Mouse (Mus musculus): ENCODE data around the gene Dnajc6. TPM values are rescaled to one million over a fixed set of nuclear protein-coding genes. Genes with fewer than 3 reads are reported as not detected.

Gene Dnajc6
- polyA plus RNA-seq, 1 experiment from 2014 or later, result 0.78 TPM

GRCm38 (mm10) chr4:101635596-101635995, 139.1 kb downstream of the Dnajc6 start:
- Histone ChIP-seq H3K4me3 (ENCODE audit: low read length) (no peak overlapping the region), H3K9ac (ENCODE audit: low read length) (no peak overlapping the region), H3K4me1 (replicated peaks; ENCODE audit: control insufficient read depth, insufficient read depth, low read length) (no peaks in the 10 kb centered on the region), H3K9me3 (ENCODE audit: control insufficient read depth, low read length) (no peaks in the 10 kb centered on the region), H3K36me3 (ENCODE audit: control insufficient read depth, insufficient read depth, low read length) (no peaks in the 10 kb centered on the region), H3K27me3 (ENCODE audit: control insufficient read depth, insufficient read depth, low read depth, low read length) (no peaks in the 10 kb centered on the region), H3K27ac (ENCODE audit: low read length) (no peak overlapping the region), H3K4me2 (ENCODE audit: low read depth, low read length) (no peak overlapping the region)
- 40% methylated on average over 2 of the region's 2 CpGs for WGBS
- no peak for ATAC-seq (ENCODE audit: low read depth)

GRCm38 (mm10) chr4:101637472-101637871, 141.0 kb downstream of the Dnajc6 start:
- no peak for ATAC-seq (ENCODE audit: low read depth)
- 92% methylated on average over 1 of the region's 1 CpGs for WGBS

DNA sequence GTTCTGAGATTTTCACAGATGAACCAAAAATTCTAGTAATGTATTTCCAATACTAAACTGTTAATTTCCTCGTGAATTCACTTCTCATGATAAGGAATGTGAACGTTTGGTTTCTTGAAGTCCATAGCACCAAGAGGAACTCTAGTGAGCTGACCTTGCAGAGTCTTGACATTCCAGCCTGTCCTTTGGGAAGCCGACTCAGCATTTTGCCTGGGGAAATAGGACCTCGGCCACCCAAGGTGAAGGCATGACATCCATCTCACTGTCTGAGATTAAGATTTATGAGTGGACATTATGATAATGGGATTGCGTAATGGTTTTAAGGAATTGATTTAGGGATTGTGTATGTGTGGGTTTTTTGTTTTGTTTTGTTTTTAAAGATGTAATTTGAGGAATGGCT, 144.2 kb downstream of the Dnajc6 start:
- Histone ChIP-seq H3K9me3 (ENCODE audit: control insufficient read depth, low read length) (no peaks in the 10 kb centered on the region), H3K36me3 (ENCODE audit: control insufficient read depth, insufficient read depth, low read length) (no peaks in the 10 kb centered on the region), H3K4me3 (ENCODE audit: low read length) (no peak overlapping the region), H3K27me3 (ENCODE audit: control insufficient read depth, insufficient read depth, low read depth, low read length) (no peaks in the 10 kb centered on the region), H3K9ac (ENCODE audit: low read length) (no peak overlapping the region), H3K27ac (ENCODE audit: low read length) (no peak overlapping the region), H3K4me1 (replicated peaks; ENCODE audit: control insufficient read depth, insufficient read depth, low read length) (no peaks in the 10 kb centered on the region), H3K4me2 (ENCODE audit: low read depth, low read length) (no peak overlapping the region)
- WGBS, result 54% methylated on average over 5 of the region's 5 CpGs
- ATAC-seq (ENCODE audit: low read depth), result no peak

More at GRCm38 (mm10) chr4:101637472-101637871, 141.0 kb downstream of the Dnajc6 start:
- Histone ChIP-seq H3K36me3 (ENCODE audit: control insufficient read depth, insufficient read depth, low read length) (no peaks in the 10 kb centered on the region), H3K9ac (ENCODE audit: low read length) (no peak overlapping the region), H3K27ac (ENCODE audit: low read length) (no peak overlapping the region), H3K4me3 (ENCODE audit: low read length) (no peak overlapping the region), H3K4me2 (ENCODE audit: low read depth, low read length) (no peak overlapping the region), H3K27me3 (ENCODE audit: control insufficient read depth, insufficient read depth, low read depth, low read length) (no peaks in the 10 kb centered on the region), H3K4me1 (replicated peaks; ENCODE audit: control insufficient read depth, insufficient read depth, low read length) (no peaks in the 10 kb centered on the region), H3K9me3 (ENCODE audit: control insufficient read depth, low read length) (no peaks in the 10 kb centered on the region)

DNA sequence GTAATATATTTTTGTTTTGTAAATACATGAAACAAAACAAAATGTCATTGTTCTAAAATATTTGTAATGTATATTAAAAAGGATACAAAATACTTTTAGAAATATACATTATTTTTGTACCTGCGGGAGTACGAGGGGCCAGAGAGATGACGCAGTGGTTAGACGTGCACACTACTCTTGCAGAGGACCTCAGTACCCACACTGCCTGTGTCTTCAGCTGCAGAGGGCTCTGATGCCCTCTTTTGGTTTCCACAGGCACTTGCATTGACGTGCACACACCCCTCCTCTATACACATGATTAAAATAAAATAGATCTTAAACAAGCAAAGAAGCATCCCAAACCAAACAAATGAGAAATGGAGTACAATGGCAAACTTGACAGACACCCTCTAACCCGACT, 146.3 kb downstream of the Dnajc6 start:
- no peak for ATAC-seq (ENCODE audit: low read depth)
- no peaks in the 10 kb centered on the region; the same call in 1 of the 2 replicates for H3K4me1 ChIP-seq (replicated peaks; ENCODE audit: control insufficient read depth, insufficient read depth, low read length)

DNA sequence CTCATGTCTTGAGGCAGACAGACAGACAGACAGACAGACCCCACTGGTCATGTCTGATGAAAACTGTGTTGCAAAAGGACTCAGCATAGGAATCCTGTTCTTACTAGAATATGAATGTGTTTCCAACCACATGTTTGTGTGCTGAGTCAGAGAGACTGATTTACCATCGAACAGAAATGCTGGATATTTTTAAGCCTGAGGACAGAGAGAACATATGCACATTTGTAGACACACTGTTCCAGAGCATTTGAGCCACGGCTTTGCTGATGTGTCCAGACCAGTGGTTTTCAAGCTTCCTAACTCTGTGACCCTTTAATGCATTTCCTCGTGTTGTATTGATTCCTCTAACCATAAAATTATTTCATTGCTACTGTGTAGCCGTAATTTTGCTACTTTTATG, 146.8 kb downstream of the Dnajc6 start:
- H3K27ac ChIP-seq (ENCODE audit: low read length), result no peak overlapping the region
- no peak overlapping the region for H3K9ac ChIP-seq (ENCODE audit: low read length)
- H3K36me3 ChIP-seq (ENCODE audit: control insufficient read depth, insufficient read depth, low read length), result no peaks in the 10 kb centered on the region
- no peak overlapping the region for H3K4me3 ChIP-seq (ENCODE audit: low read length)
- no peaks in the 10 kb centered on the region; the same call in 1 of the 2 replicates for H3K4me1 ChIP-seq (replicated peaks; ENCODE audit: control insufficient read depth, insufficient read depth, low read length)
- H3K9me3 ChIP-seq (ENCODE audit: control insufficient read depth, low read length), result no peaks in the 10 kb centered on the region
- WGBS, result 67% methylated on average over 4 of the region's 4 CpGs
- no peak overlapping the region for H3K4me2 ChIP-seq (ENCODE audit: low read depth, low read length)
- H3K27me3 ChIP-seq (ENCODE audit: control insufficient read depth, insufficient read depth, low read depth, low read length), result no peaks in the 10 kb centered on the region
- no peak for ATAC-seq (ENCODE audit: low read depth)

More for the DNA sequence above, 146.3 kb downstream of the Dnajc6 start:
- no peaks in the 10 kb centered on the region for H3K27me3 ChIP-seq (ENCODE audit: control insufficient read depth, insufficient read depth, low read depth, low read length)
- H3K27ac ChIP-seq (ENCODE audit: low read length), result no peak overlapping the region
- no peaks in the 10 kb centered on the region for H3K36me3 ChIP-seq (ENCODE audit: control insufficient read depth, insufficient read depth, low read length)
- WGBS, result 76% methylated on average over 6 of the region's 6 CpGs
- H3K9me3 ChIP-seq (ENCODE audit: control insufficient read depth, low read length), result no peaks in the 10 kb centered on the region
- H3K4me2 ChIP-seq (ENCODE audit: low read depth, low read length), result no peak overlapping the region
- H3K9ac ChIP-seq (ENCODE audit: low read length), result no peak overlapping the region
- H3K4me3 ChIP-seq (ENCODE audit: low read length), result no peak overlapping the region

DNA sequence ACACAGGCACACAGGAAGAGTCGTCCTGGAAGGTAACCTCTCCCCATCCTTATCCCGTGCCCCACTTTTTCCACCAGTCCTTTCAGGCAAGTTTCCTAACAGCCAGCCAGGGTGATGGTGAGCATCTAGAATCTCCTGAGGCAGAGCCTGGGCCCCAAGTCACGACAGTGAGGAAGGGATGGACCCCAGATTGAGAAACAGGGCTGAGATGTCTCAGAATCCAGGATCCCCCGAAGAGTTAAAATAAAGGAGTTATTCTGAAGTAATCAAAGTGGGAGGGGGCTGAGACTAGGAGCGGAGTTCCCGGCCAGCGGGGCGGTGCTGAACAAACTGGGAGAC, 150.4 kb downstream of the Dnajc6 start:
- Histone ChIP-seq H3K27ac (ENCODE audit: low read length) (peak overlapping the region; percentile 85), H3K9me3 (ENCODE audit: control insufficient read depth, low read length) (no peaks in the 10 kb centered on the region), H3K36me3 (ENCODE audit: control insufficient read depth, insufficient read depth, low read length) (no peaks in the 10 kb centered on the region), H3K4me1 (replicated peaks; ENCODE audit: control insufficient read depth, insufficient read depth, low read length) (peaks cover 12% of the 10 kb centered on the region), H3K27me3 (ENCODE audit: control insufficient read depth, insufficient read depth, low read depth, low read length) (no peaks in the 10 kb centered on the region), H3K4me2 (ENCODE audit: low read depth, low read length) (peak overlapping the region; percentile 84), H3K4me3 (ENCODE audit: low read length) (peak overlapping the region; percentile 89), H3K9ac (ENCODE audit: low read length) (peak overlapping the region; percentile 88)
- peak; percentile 9 for ATAC-seq (ENCODE audit: low read depth)
- under 1% methylated on average over 8 of the region's 8 CpGs for WGBS

- H3K9me3 ChIP-seq (ENCODE audit: control insufficient read depth, low read length), result no peaks in the 10 kb centered on the region
- WGBS, result under 1% methylated on average over 39 of the region's 39 CpGs
- no peaks in the 10 kb centered on the region for H3K36me3 ChIP-seq (ENCODE audit: control insufficient read depth, insufficient read depth, low read length)
- H3K4me3 ChIP-seq (ENCODE audit: low read length), result peak within 1 kb of the TSS; percentile 89
- H3K4me2 ChIP-seq (ENCODE audit: low read depth, low read length), result peak within 1 kb of the TSS; percentile 84
- H3K27ac ChIP-seq (ENCODE audit: low read length), result peak within 1 kb of the TSS; percentile 94
- peak; percentile 98 for ATAC-seq (ENCODE audit: low read depth)
- peaks cover 12% of the 10 kb centered on the region for H3K4me1 ChIP-seq (replicated peaks; ENCODE audit: control insufficient read depth, insufficient read depth, low read length)
- peak within 1 kb of the TSS; percentile 97 for H3K9ac ChIP-seq (ENCODE audit: low read length)
- H3K27me3 ChIP-seq (ENCODE audit: control insufficient read depth, insufficient read depth, low read depth, low read length), result no peaks in the 10 kb centered on the region
These were observed 150.9 kb downstream of the Dnajc6 start, which contains the start of gene Leprot for GRCm38 (mm10) chr4:101647196-101647905. Leprot (plus strand) TSS chr4:101647718.

- peak overlapping the region; percentile 72 for H3K4me2 ChIP-seq (ENCODE audit: low read depth, low read length)
- H3K4me1 ChIP-seq (replicated peaks; ENCODE audit: control insufficient read depth, insufficient read depth, low read length), result peaks cover 12% of the 10 kb centered on the region
- peak overlapping the region; percentile 89 for H3K4me3 ChIP-seq (ENCODE audit: low read length)
- no peaks in the 10 kb centered on the region for H3K36me3 ChIP-seq (ENCODE audit: control insufficient read depth, insufficient read depth, low read length)
- H3K9me3 ChIP-seq (ENCODE audit: control insufficient read depth, low read length), result no peaks in the 10 kb centered on the region
- peak overlapping the region; percentile 94 for H3K27ac ChIP-seq (ENCODE audit: low read length)
- ATAC-seq (ENCODE audit: low read depth), result peak; percentile 1
- no peaks in the 10 kb centered on the region for H3K27me3 ChIP-seq (ENCODE audit: control insufficient read depth, insufficient read depth, low read depth, low read length)
- H3K9ac ChIP-seq (ENCODE audit: low read length), result peak overlapping the region; percentile 97
- under 1% methylated on average over 20 of the region's 20 CpGs for WGBS
These were observed 151.7 kb downstream of the Dnajc6 start for GRCm38 (mm10) chr4:101647976-101648642.

DNA sequence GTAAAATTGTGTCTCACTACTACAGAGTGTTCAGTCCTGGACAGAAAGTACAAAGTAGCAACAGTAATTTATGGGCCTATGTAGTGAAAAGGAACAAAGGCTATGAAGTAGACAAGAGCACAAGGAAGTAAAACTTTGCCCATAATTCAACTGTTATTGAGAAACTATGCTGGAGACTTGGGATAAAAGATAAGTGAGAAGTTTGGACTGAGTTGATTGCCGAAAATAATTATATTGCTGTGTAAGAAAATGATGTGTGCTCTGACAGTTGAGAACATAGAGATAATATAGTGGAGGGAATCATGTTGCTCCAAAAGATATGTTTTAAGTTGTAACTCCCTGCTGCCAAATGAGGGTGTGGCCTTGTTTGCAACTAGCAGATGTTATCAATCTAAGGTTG, 152.3 kb downstream of the Dnajc6 start:
- no peaks in the 10 kb centered on the region for H3K27me3 ChIP-seq (ENCODE audit: control insufficient read depth, insufficient read depth, low read depth, low read length)
- 38% methylated on average over 1 of the region's 1 CpGs for WGBS
- no peaks in the 10 kb centered on the region for H3K36me3 ChIP-seq (ENCODE audit: control insufficient read depth, insufficient read depth, low read length)
- peak overlapping the region; percentile 89 for H3K4me3 ChIP-seq (ENCODE audit: low read length)
- H3K9me3 ChIP-seq (ENCODE audit: control insufficient read depth, low read length), result no peaks in the 10 kb centered on the region
- H3K27ac ChIP-seq (ENCODE audit: low read length), result peak overlapping the region; percentile 94
- no peak for ATAC-seq (ENCODE audit: low read depth)
- peak overlapping the region; percentile 72 for H3K4me2 ChIP-seq (ENCODE audit: low read depth, low read length)
- peaks cover 12% of the 10 kb centered on the region for H3K4me1 ChIP-seq (replicated peaks; ENCODE audit: control insufficient read depth, insufficient read depth, low read length)
- H3K9ac ChIP-seq (ENCODE audit: low read length), result peak overlapping the region; percentile 97
